Mouse (Mus musculus): ENCODE data around the gene Adig.

Adig gene

GRCm38 (mm10) chr2:158545266-158545665, 42.9 kb downstream of the Adig start:
- DNase-seq, result no peak

- DNase-seq, result peak; percentile 80
Measured at GRCm38 (mm10) chr2:158546751-158547150, 44.3 kb downstream of the Adig start.

- DNase-seq, result peak; percentile 81
Measured at GRCm38 (mm10) chr2:158550067-158550466, 47.7 kb downstream of the Adig start.

GRCm38 (mm10) chr2:158554366-158554765, 52.0 kb downstream of the Adig start:
- no peak for DNase-seq

- peak; percentile 24 for DNase-seq
Measured at GRCm38 (mm10) chr2:158555252-158555651, 52.8 kb downstream of the Adig start.

GRCm38 (mm10) chr2:158555812-158556211, 53.4 kb downstream of the Adig start:
- no peak for DNase-seq

GRCm38 (mm10) chr2:158556225-158556624, 53.8 kb downstream of the Adig start:
- peak; percentile 79 for DNase-seq

GRCm38 (mm10) chr2:158556750-158557149, 54.3 kb downstream of the Adig start:
- DNase-seq, result no peak
